Mouse (Mus musculus) kidney, postnatal 10 days (tissue): ENCODE measurements at regions not wholly inside any gene's neighbourhood (a gene's known extent, or its start where the extent isn't known, plus 50 kb on each side); places are given as distances from the start of the nearest gene placed in this dataset.

Source experiments
- DNase-seq: peaks from one replicate; pipeline ENCODE4 v3.0.0; 2021; ENCODE audit warnings: mixed read lengths

GRCm38 (mm10) chr10:42094274-42095000, 76.2 kb upstream of the Armc2 start:
- DNase-seq, result no peak

GRCm38 (mm10) chr10:42093176-42093759, 75.0 kb upstream of the Armc2 start:
- no peak for DNase-seq

GRCm38 (mm10) chr10:42092500-42092899, 74.3 kb upstream of the Armc2 start:
- DNase-seq, result peak; percentile 79

- DNase-seq, result no peak
Observed at GRCm38 (mm10) chr10:42091546-42092168, 73.4 kb upstream of the Armc2 start.

GRCm38 (mm10) chr10:42090806-42091205, 72.6 kb upstream of the Armc2 start:
- DNase-seq, result no peak

- DNase-seq, result no peak
Observed at GRCm38 (mm10) chr10:42090147-42090546, 71.9 kb upstream of the Armc2 start.

GRCm38 (mm10) chr10:42089686-42090085, 71.4 kb upstream of the Armc2 start:
- peak; percentile 70 for DNase-seq

GRCm38 (mm10) chr10:42089235-42089625, 71.0 kb upstream of the Armc2 start:
- peak; percentile 84 for DNase-seq

GRCm38 (mm10) chr10:42088570-42089234, 70.5 kb upstream of the Armc2 start:
- no peak for DNase-seq

GRCm38 (mm10) chr10:42087906-42088305, 69.7 kb upstream of the Armc2 start:
- no peak for DNase-seq

GRCm38 (mm10) chr10:42086691-42087090, 68.4 kb upstream of the Armc2 start:
- DNase-seq, result no peak

GRCm38 (mm10) chr10:42085295-42085694, 67.1 kb upstream of the Armc2 start:
- DNase-seq, result no peak

- DNase-seq, result no peak
Observed at GRCm38 (mm10) chr10:42082227-42082840, 64.1 kb upstream of the Armc2 start.

GRCm38 (mm10) chr10:42079775-42080174, 61.5 kb upstream of the Armc2 start:
- DNase-seq, result no peak

GRCm38 (mm10) chr10:42076711-42077110, 58.5 kb upstream of the Armc2 start:
- DNase-seq, result no peak

- no peak for DNase-seq
Observed at GRCm38 (mm10) chr10:42075545-42075944, 57.3 kb upstream of the Armc2 start.

- DNase-seq, result peak; percentile 41
Observed at GRCm38 (mm10) chr10:42072758-42073157, 54.5 kb upstream of the Armc2 start.

GRCm38 (mm10) chr10:42072131-42072530, 53.9 kb upstream of the Armc2 start:
- no peak for DNase-seq

- no peak for DNase-seq
Observed at GRCm38 (mm10) chr10:42071404-42072024, 53.3 kb upstream of the Armc2 start.

- DNase-seq, result peak; percentile 76
Observed at GRCm38 (mm10) chr10:42070611-42071403, 52.6 kb upstream of the Armc2 start.

GRCm38 (mm10) chr10:42069751-42070150, 51.5 kb upstream of the Armc2 start:
- no peak for DNase-seq

- no peak for DNase-seq
Observed at GRCm38 (mm10) chr10:42068497-42068896, 50.3 kb upstream of the Armc2 start.
